Mouse (Mus musculus): Measurements from ENCODE around the gene Gm28778. TPM values are rescaled to one million over a fixed set of nuclear protein-coding genes. Genes with fewer than 3 reads are reported as not detected.

Gm28778 gene
- total RNA-seq, 2 experiments from 2014 or later, result 1.3 to 2.8 TPM

Other genes starting within 250 kb of the Gm28778 start
- under 1 TPM; 0.21 to 0.36 TPM for gene Mstn, start 235.5 kb upstream of the Gm28778 start, total RNA-seq (2021)
- not detected for gene 1700019A02Rik, start 109.5 kb upstream of the Gm28778 start, total RNA-seq (2021)
- gene Pms1, start 93 bp upstream of the Gm28778 start, total RNA-seq (2021), result 10 to 100 TPM in 1 of 2 experiments, 1 to 10 TPM in 1; 9.6 to 13.2 TPM
- 1 to 10 TPM; 9.0 to 9.9 TPM for gene Ormdl1, start within 50 bp of the Gm28778 start, total RNA-seq (2021)
- gene Osgepl1, start 16.5 kb downstream of the Gm28778 start, total RNA-seq (2021), result 10 to 100 TPM; 52.5 to 56.0 TPM
- gene Asdurf, start 55.5 kb downstream of the Gm28778 start, total RNA-seq (2021), result 1 to 10 TPM; 4.0 to 4.6 TPM
- under 1 TPM in 1 of 2 experiments, not detected in 1; 0.21 TPM for gene Gm28551, start 55.6 kb downstream of the Gm28778 start, total RNA-seq (2021)
- 10 to 100 TPM; 52.9 to 55.4 TPM for gene Asnsd1, start 55.6 kb downstream of the Gm28778 start, total RNA-seq (2021)